Mouse (Mus musculus): Measurements from ENCODE around the gene Atp12a. TPM values are rescaled to one million over a fixed set of nuclear protein-coding genes. Genes with fewer than 3 reads are reported as not detected.

Atp12a gene
- polyA plus RNA-seq, 1 experiment from 2014 or later, result not detected

GRCm38 (mm10) chr14:56365292-56365691 lies 424 bp downstream of the Atp12a start:
- peak overlapping the region; percentile 32; the same call in 1 of the 2 replicates for H3K4me3 ChIP-seq (ENCODE audit: low read depth, low read length)
- WGBS (ENCODE audit: insufficient replicate concordance), result 29% methylated on average over 8 of the region's 8 CpGs

GRCm38 (mm10) chr14:56366712-56367111 lies 1.8 kb downstream of the Atp12a start:
- H3K4me1 ChIP-seq (ENCODE audit: insufficient read depth), result no peaks in the 10 kb centered on the region
- peaks cover 45% of the 10 kb centered on the region for H3K27me3 ChIP-seq (ENCODE audit: insufficient read depth, low read length)
- 23% methylated on average over 15 of the region's 15 CpGs for WGBS (ENCODE audit: insufficient replicate concordance)
- TF ChIP-seq EP300 (IDR thresholded peaks at IDR 0.05; ENCODE audit: low read depth), result no peak
- TF ChIP-seq CTCF (IDR thresholded peaks at IDR 0.05; ENCODE audit: low read depth), result no peak
- H3K9me3 ChIP-seq (ENCODE audit: low read length), result no peaks in the 10 kb centered on the region
- H3K36me3 ChIP-seq (replicated peaks; ENCODE audit: insufficient read depth, low read length), result no peaks in the 10 kb centered on the region
- no peak overlapping the region for H3K4me3 ChIP-seq (ENCODE audit: low read depth, low read length)
- ATAC-seq, result no peak
- no peak for DNase-seq
- H3K4me2 ChIP-seq (ENCODE audit: low read depth, low read length), result no peak overlapping the region
- no peak overlapping the region for H3K9ac ChIP-seq (replicated peaks)
- no peak overlapping the region for H3K27ac ChIP-seq (ENCODE audit: low read depth)

More at GRCm38 (mm10) chr14:56365292-56365691, 424 bp downstream of the Atp12a start:
- Histone ChIP-seq H3K36me3 (replicated peaks; ENCODE audit: insufficient read depth, low read length) (no peaks in the 10 kb centered on the region), H3K4me2 (ENCODE audit: low read depth, low read length) (peak overlapping the region; percentile 62), H3K9me3 (ENCODE audit: low read length) (no peaks in the 10 kb centered on the region), H3K4me1 (ENCODE audit: insufficient read depth) (no peaks in the 10 kb centered on the region), H3K9ac (replicated peaks) (no peak overlapping the region), H3K27me3 (ENCODE audit: insufficient read depth, low read length) (peaks cover 45% of the 10 kb centered on the region), H3K27ac (ENCODE audit: low read depth) (no peak overlapping the region)
- TF ChIP-seq CTCF (IDR thresholded peaks at IDR 0.05; ENCODE audit: low read depth), result no peak
- TF ChIP-seq EP300 (IDR thresholded peaks at IDR 0.05; ENCODE audit: low read depth), result no peak
- DNase-seq (no peak), ATAC-seq (no peak)

GRCm38 (mm10) chr14:56368834-56369233 lies 4.0 kb downstream of the Atp12a start:
- 48% methylated on average over 3 of the region's 3 CpGs for WGBS (ENCODE audit: insufficient replicate concordance)
- H3K27ac ChIP-seq (ENCODE audit: low read depth), result no peak overlapping the region
- TF ChIP-seq CTCF (IDR thresholded peaks at IDR 0.05; ENCODE audit: low read depth) (peak; percentile 65), EP300 (IDR thresholded peaks at IDR 0.05; ENCODE audit: low read depth) (no peak)
- no peak overlapping the region for H3K4me3 ChIP-seq (ENCODE audit: low read depth, low read length)
- H3K4me2 ChIP-seq (ENCODE audit: low read depth, low read length), result no peak overlapping the region
- H3K36me3 ChIP-seq (replicated peaks; ENCODE audit: insufficient read depth, low read length), result no peaks in the 10 kb centered on the region
- DNase-seq (peak; percentile 31), ATAC-seq (no peak)
- H3K27me3 ChIP-seq (ENCODE audit: insufficient read depth, low read length), result peaks cover 36% of the 10 kb centered on the region
- no peaks in the 10 kb centered on the region for H3K4me1 ChIP-seq (ENCODE audit: insufficient read depth)
- no peak overlapping the region for H3K9ac ChIP-seq (replicated peaks)
- no peaks in the 10 kb centered on the region for H3K9me3 ChIP-seq (ENCODE audit: low read length)

- H3K9ac ChIP-seq (replicated peaks), result no peak overlapping the region
- no peaks in the 10 kb centered on the region for H3K4me1 ChIP-seq (ENCODE audit: insufficient read depth)
- no peak overlapping the region for H3K27ac ChIP-seq (ENCODE audit: low read depth)
- H3K9me3 ChIP-seq (ENCODE audit: low read length), result no peaks in the 10 kb centered on the region
- ATAC-seq (peak; percentile 58; the same call in 1 of the 2 replicates), DNase-seq (peak; percentile 80)
- H3K4me2 ChIP-seq (ENCODE audit: low read depth, low read length), result no peak overlapping the region
- 1% methylated on average over 6 of the region's 6 CpGs for WGBS (ENCODE audit: insufficient replicate concordance)
- no peak overlapping the region for H3K4me3 ChIP-seq (ENCODE audit: low read depth, low read length)
- no peaks in the 10 kb centered on the region for H3K27me3 ChIP-seq (ENCODE audit: insufficient read depth, low read length)
- TF ChIP-seq EP300 (IDR thresholded peaks at IDR 0.05; ENCODE audit: low read depth), result no peak
- peak; percentile 89 for TF ChIP-seq CTCF (IDR thresholded peaks at IDR 0.05; ENCODE audit: low read depth)
- no peaks in the 10 kb centered on the region for H3K36me3 ChIP-seq (replicated peaks; ENCODE audit: insufficient read depth, low read length)
These were observed 10.9 kb downstream of the Atp12a start for GRCm38 (mm10) chr14:56375731-56376130.

GRCm38 (mm10) chr14:56377745-56378144 lies 12.9 kb downstream of the Atp12a start:
- Histone ChIP-seq H3K27ac (ENCODE audit: low read depth) (no peak overlapping the region), H3K36me3 (replicated peaks; ENCODE audit: insufficient read depth, low read length) (no peaks in the 10 kb centered on the region), H3K4me3 (ENCODE audit: low read depth, low read length) (no peak overlapping the region), H3K4me2 (ENCODE audit: low read depth, low read length) (no peak overlapping the region), H3K9ac (replicated peaks) (no peak overlapping the region), H3K4me1 (ENCODE audit: insufficient read depth) (no peaks in the 10 kb centered on the region), H3K9me3 (ENCODE audit: low read length) (no peaks in the 10 kb centered on the region), H3K27me3 (ENCODE audit: insufficient read depth, low read length) (no peaks in the 10 kb centered on the region)
- TF ChIP-seq CTCF (IDR thresholded peaks at IDR 0.05; ENCODE audit: low read depth) (peak; percentile 37), EP300 (IDR thresholded peaks at IDR 0.05; ENCODE audit: low read depth) (no peak)
- peak; percentile 47; the same call in 1 of the 2 replicates for ATAC-seq
- DNase-seq, result no peak

GRCm38 (mm10) chr14:56379336-56379735 lies 14.5 kb downstream of the Atp12a start:
- H3K36me3 ChIP-seq (replicated peaks; ENCODE audit: insufficient read depth, low read length), result no peaks in the 10 kb centered on the region
- DNase-seq (no peak), ATAC-seq (no peak)
- no peak overlapping the region for H3K9ac ChIP-seq (replicated peaks)
- H3K4me3 ChIP-seq (ENCODE audit: low read depth, low read length), result no peak overlapping the region
- no peak overlapping the region for H3K27ac ChIP-seq (ENCODE audit: low read depth)
- H3K9me3 ChIP-seq (ENCODE audit: low read length), result no peaks in the 10 kb centered on the region
- TF ChIP-seq CTCF (IDR thresholded peaks at IDR 0.05; ENCODE audit: low read depth) (no peak), EP300 (IDR thresholded peaks at IDR 0.05; ENCODE audit: low read depth) (no peak)
- no peaks in the 10 kb centered on the region for H3K27me3 ChIP-seq (ENCODE audit: insufficient read depth, low read length)
- 68% methylated on average over 9 of the region's 9 CpGs for WGBS (ENCODE audit: insufficient replicate concordance)
- no peak overlapping the region for H3K4me2 ChIP-seq (ENCODE audit: low read depth, low read length)
- H3K4me1 ChIP-seq (ENCODE audit: insufficient read depth), result no peaks in the 10 kb centered on the region

- 68% methylated on average over 4 of the region's 4 CpGs for WGBS (ENCODE audit: insufficient replicate concordance)
- no peak for TF ChIP-seq EP300 (IDR thresholded peaks at IDR 0.05; ENCODE audit: low read depth)
- Histone ChIP-seq H3K27me3 (ENCODE audit: insufficient read depth, low read length) (no peaks in the 10 kb centered on the region), H3K4me2 (ENCODE audit: low read depth, low read length) (no peak overlapping the region), H3K9ac (replicated peaks) (no peak overlapping the region), H3K9me3 (ENCODE audit: low read length) (no peaks in the 10 kb centered on the region), H3K27ac (ENCODE audit: low read depth) (no peak overlapping the region), H3K4me1 (ENCODE audit: insufficient read depth) (no peaks in the 10 kb centered on the region), H3K4me3 (ENCODE audit: low read depth, low read length) (no peak overlapping the region), H3K36me3 (replicated peaks; ENCODE audit: insufficient read depth, low read length) (no peaks in the 10 kb centered on the region)
- no peak for ATAC-seq
- no peak for DNase-seq
These were observed 17.5 kb downstream of the Atp12a start for GRCm38 (mm10) chr14:56382366-56382765.
